Mouse (Mus musculus) hindbrain, postnatal 0 days (tissue): ENCODE results near the gene Gm10065. TPM values are rescaled to one million over a fixed set of nuclear protein-coding genes. Genes with fewer than 3 reads are reported as not detected.
A peak's percentile ranks its signal among the peaks of the same experiment; 100 is the strongest.
"Not testable (repeated sequence)": the region's sequence is repeated elsewhere in the genome, so short reads cannot be mapped to it uniquely, and the experiment has no call there.

Source experiments
- ATAC-seq: fragments of 200-750 bp; cut with Nextera tagmentation; 2 replicates; pipeline ENCODE4 v1.8.0; 2017; ENCODE audit warnings: mild to moderate bottlenecking, moderate TSS enrichment, moderate library complexity
- DNase-seq: peaks from one replicate; pipeline ENCODE4 v3.0.0-alpha.2; 2015; ENCODE audit warnings: low spot score
- H3K27ac ChIP-seq: fragments of 300-500 bp; sonication (generic); 2 replicates; pipeline ENCODE4 v1.5.1; 2014; ENCODE audit warnings: mild to moderate bottlenecking
- H3K27me3 ChIP-seq: fragments of 300-500 bp; sonication (generic); 2 replicates; pipeline ENCODE4 v1.6.1; 2014; ENCODE audit warnings: low read length, mixed read lengths; ENCODE audit not compliant: insufficient read depth
- H3K36me3 ChIP-seq: fragments of 300-500 bp; sonication (generic); 2 replicates; pipeline ENCODE4 v1.6.1; 2014; ENCODE audit warnings: low read length, mixed read lengths; ENCODE audit not compliant: insufficient read depth
- H3K4me1 ChIP-seq: fragments of 300-500 bp; sonication (generic); 2 replicates; pipeline ENCODE4 v1.6.1; 2014; ENCODE audit warnings: antibody characterized with exemption, low read length, mixed read lengths; ENCODE audit not compliant: insufficient read depth
- H3K4me2 ChIP-seq: fragments of 300-500 bp; sonication (generic); 2 replicates; pipeline ENCODE4 v1.6.1; 2014; ENCODE audit warnings: low read depth, mild to moderate bottlenecking, low read length, moderate library complexity, mixed read lengths
- H3K4me3 ChIP-seq: fragments of 300-500 bp; sonication (generic); 2 replicates; pipeline ENCODE4 v1.5.1; 2014; ENCODE audit warnings: low read length
- H3K9ac ChIP-seq: fragments of 300-500 bp; sonication (generic); replicated peaks from 2 replicates; pipeline ENCODE4 v1.6.1; 2014; ENCODE audit warnings: mild to moderate bottlenecking, low read length, moderate library complexity, mixed read lengths
- H3K9me3 ChIP-seq: fragments of 300-500 bp; sonication (generic); 2 replicates; pipeline ENCODE4 v1.6.1; 2016; ENCODE audit warnings: low read length, mixed read lengths
- CTCF ChIP-seq: IDR thresholded peaks from 2 replicates; pipeline ENCODE4 v1.5.1; 2016; ENCODE audit warnings: antibody characterized with exemption, control low read depth, low read depth
- WGBS: fragments of 180-500 bp; shearing (Covaris S2); extraction: QIAGEN DNeasy Blood & Tissue Kit; methylation state at CpG from one replicate; pipeline ENCODE4 v1.1.7; 2014; 5-methylcytosine and 5-hydroxymethylcytosine counted together
- polyA plus RNA-seq: library from polyadenylated mRNA; unstranded; fragments of >200 nt; fragmentation: Nextera tagmentation; extraction: Ambion mirVana; gene quantifications from 2 replicates; pipeline ENCODE4 v1.2.1, GENCODE M21; 2015
- total RNA-seq: library from RNA; depleted of rRNA; stranded (reverse); fragments of >200 nt; gene quantifications from 2 replicates; pipeline ENCODE4 v1.2.3, GENCODE M21; 2014; rRNA removed

Gm10065 gene
- total RNA-seq (not detected in 2 replicates), polyA plus RNA-seq (not detected in 2 replicates)

DNA sequence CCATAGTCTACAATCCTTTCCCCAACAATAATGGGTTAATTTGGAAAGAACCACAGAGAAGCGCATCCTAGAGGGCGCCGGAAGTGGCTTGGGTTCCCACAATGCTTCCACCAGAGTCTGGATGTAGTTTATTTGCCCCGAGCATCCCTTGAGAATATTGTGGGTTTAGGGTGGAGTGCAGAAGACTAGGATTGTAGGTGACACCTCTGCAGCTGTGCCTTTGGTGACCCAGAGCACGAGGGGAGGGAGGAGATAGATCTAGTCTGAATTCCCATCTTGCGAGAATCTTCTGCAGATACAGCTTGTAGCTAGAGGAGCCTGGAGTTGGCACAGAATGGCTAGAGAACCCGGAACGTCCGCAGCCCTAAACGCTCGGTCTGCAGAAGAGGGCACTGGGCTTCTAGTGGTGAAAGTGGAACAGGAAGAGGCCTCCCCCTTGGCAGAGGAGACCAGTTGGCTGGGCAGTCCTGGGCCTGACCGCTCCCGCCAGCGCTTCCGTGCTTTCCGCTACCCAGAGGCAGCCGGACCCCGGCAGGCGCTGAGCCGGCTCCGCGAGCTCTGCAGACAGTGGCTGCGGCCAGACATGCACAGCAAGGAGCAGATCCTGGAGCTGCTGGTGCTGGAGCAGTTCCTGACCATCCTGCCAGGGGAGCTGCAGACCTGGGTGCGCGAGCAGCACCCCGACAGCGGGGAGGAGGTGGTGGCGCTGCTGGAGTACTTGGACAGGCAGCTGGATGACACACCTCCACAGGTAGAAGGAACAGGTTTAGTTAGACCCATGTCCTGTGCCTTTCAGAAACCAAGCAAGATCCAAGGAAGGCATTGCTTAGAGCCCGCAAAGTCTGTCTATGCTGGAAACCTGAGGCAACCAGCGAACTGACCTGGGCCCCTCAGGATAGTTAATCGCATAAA lies at the start of gene Gm10065, which contains the start of gene Zkscan4:
Gene Gm10065, minus strand, starts transcription at position 683 of the 912 bp plus-strand sequence.
Gene Zkscan4, plus strand, starts transcription at position 149 of the 912 bp plus-strand sequence.
- not testable (repeated sequence) for H3K27me3 ChIP-seq, H3K9me3 ChIP-seq, H3K4me1 ChIP-seq, H3K36me3 ChIP-seq
- H3K27ac ChIP-seq: peak within 1 kb of the TSS; percentile 90
- TF ChIP-seq CTCF: peak; percentile 57
- ATAC-seq (peak; percentile 94), DNase-seq (peak; percentile 93)
- peak within 1 kb of the TSS; percentile 57 for H3K4me3 ChIP-seq
- WGBS: 3% methylated on average over 27 of the region's 31 CpGs
- H3K9ac ChIP-seq: peak within 1 kb of the TSS; percentile 70
- peak within 1 kb of the TSS; percentile 56 for H3K4me2 ChIP-seq

DNA sequence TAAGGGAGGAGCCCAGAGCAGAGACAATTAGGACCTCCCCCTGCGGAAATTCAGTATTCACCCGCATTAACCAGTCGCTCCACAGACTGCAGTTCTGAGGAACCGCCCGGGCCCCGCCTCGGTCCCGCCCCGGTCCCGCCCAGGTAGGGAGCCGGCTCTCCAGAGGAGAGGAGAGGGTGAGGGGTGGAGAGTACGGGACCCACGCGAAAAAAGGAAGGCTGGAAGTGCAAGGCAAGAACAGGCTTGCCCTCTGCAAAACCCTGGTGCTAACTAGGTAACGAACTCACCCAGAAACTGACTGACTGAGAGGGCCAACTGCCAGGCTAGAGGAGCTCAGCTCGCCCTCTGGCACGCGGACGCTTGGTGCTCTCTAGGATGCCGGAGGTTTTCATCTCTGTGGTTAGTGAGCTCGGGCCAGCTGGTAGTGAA lies 27.0 kb upstream of the Gm10065 start:
- Histone ChIP-seq H3K9me3 (no peaks in the 10 kb centered on the region), H3K36me3 (no peaks in the 10 kb centered on the region), H3K4me2 (peak overlapping the region; percentile 70), H3K27ac (peak overlapping the region; percentile 88), H3K4me1 (no peaks in the 10 kb centered on the region), H3K4me3 (peak overlapping the region; percentile 67), H3K27me3 (no peaks in the 10 kb centered on the region), H3K9ac (peak overlapping the region; percentile 64)
- ATAC-seq: peak; percentile 99
- peak; percentile 90 for DNase-seq
- 0 out of 2 replicates have a peak, but pooled peaks have one; percentile 5 for TF ChIP-seq CTCF
- 0% methylated on average over 21 of the region's 21 CpGs for WGBS

GRCm38 (mm10) chr13:21502296-21502695 lies 23.1 kb upstream of the Gm10065 start:
- TF ChIP-seq CTCF: no peak
- WGBS: 86% methylated on average over 5 of the region's 5 CpGs
- H3K36me3 ChIP-seq: no peaks in the 10 kb centered on the region
- no peak overlapping the region for H3K27ac ChIP-seq
- H3K4me3 ChIP-seq: no peak overlapping the region
- DNase-seq (no peak), ATAC-seq (no peak)
- no peak overlapping the region for H3K9ac ChIP-seq
- no peak overlapping the region for H3K4me2 ChIP-seq
- H3K9me3 ChIP-seq: no peaks in the 10 kb centered on the region
- no peaks in the 10 kb centered on the region for H3K27me3 ChIP-seq
- H3K4me1 ChIP-seq: no peaks in the 10 kb centered on the region

DNA sequence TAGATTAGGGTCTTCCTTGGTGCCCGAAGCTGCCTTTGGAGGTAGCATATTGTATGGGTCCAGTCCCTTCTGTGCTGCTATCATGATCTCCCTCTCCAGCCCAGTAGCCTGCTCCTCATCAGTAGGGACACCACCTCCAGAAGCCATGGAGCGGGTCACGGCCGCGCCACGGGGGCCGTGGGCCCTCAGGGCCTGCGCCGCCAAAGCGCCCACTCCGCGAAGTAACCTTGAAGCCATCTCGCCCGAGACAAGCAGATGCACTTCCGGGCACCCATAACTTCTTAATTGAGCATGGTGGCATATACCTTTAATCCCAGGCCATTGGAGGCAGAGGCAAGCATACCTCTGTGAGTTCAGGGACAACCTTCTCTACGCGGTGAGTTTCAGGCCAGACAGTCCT lies 21.9 kb upstream of the Gm10065 start, which contains the start of gene Gm11273:
Gene Gm11273, minus strand, starts transcription at position 237 of the 400 bp plus-strand sequence.
- DNase-seq, H3K4me3 ChIP-seq, H3K27me3 ChIP-seq, H3K9ac ChIP-seq, H3K9me3 ChIP-seq, H3K27ac ChIP-seq, H3K4me1 ChIP-seq, H3K4me2 ChIP-seq, ATAC-seq, H3K36me3 ChIP-seq: not testable (repeated sequence)
- 92% methylated on average over 17 of the region's 17 CpGs for WGBS

GRCm38 (mm10) chr13:21495080-21495479 lies 15.8 kb upstream of the Gm10065 start, which contains the start of gene AK157302:
Gene AK157302, plus strand, starts transcription at chr13:21495223.
- no peak for TF ChIP-seq CTCF
- ATAC-seq (no peak), DNase-seq (no peak)
- Histone ChIP-seq H3K4me1 (no peaks in the 10 kb centered on the region), H3K27ac (no peak within 1 kb of the TSS), H3K9ac (no peak within 1 kb of the TSS), H3K27me3 (no peaks in the 10 kb centered on the region), H3K9me3 (no peaks in the 10 kb centered on the region), H3K4me2 (no peak within 1 kb of the TSS), H3K4me3 (no peak within 1 kb of the TSS), H3K36me3 (no peaks in the 10 kb centered on the region)
- 92% methylated on average over 21 of the region's 21 CpGs for WGBS

DNA sequence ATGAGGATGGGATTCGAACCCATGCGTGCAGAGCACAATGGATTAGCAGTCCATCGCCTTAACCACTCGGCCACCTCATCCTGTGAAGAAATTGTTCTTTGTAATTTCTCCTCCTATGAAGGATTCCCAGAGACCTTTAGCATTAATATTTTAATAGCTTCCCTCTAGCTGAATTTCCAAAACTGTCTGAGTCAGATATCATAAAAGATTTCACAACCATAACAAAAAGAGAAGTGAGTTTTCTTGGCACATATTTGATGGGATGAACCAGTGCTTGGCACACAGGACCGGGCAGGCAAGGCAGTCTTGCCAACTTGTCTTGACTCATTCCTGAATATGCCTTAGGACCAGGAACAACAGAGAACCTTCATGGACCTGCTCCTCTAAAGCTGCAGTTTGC lies 13.6 kb upstream of the Gm10065 start:
- H3K27ac ChIP-seq: no peak overlapping the region
- no peak overlapping the region for H3K9ac ChIP-seq
- H3K4me1 ChIP-seq: no peaks in the 10 kb centered on the region
- H3K4me3 ChIP-seq: no peak overlapping the region
- ATAC-seq (no peak), DNase-seq (no peak)
- no peaks in the 10 kb centered on the region for H3K27me3 ChIP-seq
- no peak for TF ChIP-seq CTCF
- H3K4me2 ChIP-seq: no peak overlapping the region
- H3K36me3 ChIP-seq: no peaks in the 10 kb centered on the region
- WGBS: 93% methylated on average over 5 of the region's 5 CpGs
- H3K9me3 ChIP-seq: no peaks in the 10 kb centered on the region

DNA sequence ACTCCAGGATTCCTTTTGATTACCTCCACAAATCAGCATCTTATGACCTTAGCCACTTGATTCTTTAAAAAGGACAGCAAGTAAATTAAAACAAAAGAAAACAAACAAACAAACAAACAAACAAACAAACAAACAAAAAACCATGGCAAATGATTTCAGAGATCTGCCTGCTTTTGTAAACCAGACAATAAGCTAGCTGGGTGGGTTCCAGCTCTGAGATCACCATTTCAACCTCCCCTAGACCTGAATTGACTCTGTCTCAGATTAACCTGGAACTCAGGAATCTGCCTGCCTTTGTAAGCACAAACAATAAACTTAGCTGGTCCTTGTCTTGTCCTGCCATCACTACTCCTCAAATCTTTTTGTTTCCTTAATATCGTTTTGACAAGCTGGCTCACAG lies 7.6 kb upstream of the Gm10065 start:
- no peaks in the 10 kb centered on the region for H3K27me3 ChIP-seq
- H3K4me2 ChIP-seq: no peak overlapping the region
- no peak for ATAC-seq
- WGBS: 94% methylated on average over 1 of the region's 1 CpGs
- H3K9me3 ChIP-seq: no peaks in the 10 kb centered on the region
- peaks cover 15% of the 10 kb centered on the region; the same call in 1 of the 2 replicates for H3K36me3 ChIP-seq
- H3K9ac ChIP-seq: no peak overlapping the region
- no peak for TF ChIP-seq CTCF
- no peaks in the 10 kb centered on the region for H3K4me1 ChIP-seq
- no peak for DNase-seq
- H3K27ac ChIP-seq: no peak overlapping the region
- no peak overlapping the region for H3K4me3 ChIP-seq
